Mouse (Mus musculus): ENCODE measurements around the gene Smarcc1.

DNA sequence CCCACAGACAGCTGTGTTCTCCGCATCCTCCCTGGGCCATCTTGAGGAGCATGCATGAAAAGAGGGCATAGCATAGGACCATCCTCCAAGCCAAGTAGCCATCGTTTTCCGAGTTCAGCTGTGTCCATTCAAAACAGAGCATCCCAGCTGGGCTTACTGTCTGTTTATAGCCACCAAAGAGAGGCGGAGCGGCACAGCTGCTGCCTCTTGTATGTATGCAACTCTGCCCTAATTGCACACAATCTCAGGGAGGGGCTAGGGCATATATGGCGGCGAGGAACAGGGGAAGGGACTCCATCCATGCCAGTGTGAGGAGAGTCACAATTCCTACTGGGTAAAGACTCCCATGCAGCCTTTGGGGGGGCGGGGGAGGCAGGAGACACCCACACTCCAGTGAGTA is 145.7 kb downstream of the Smarcc1 start:
- TF ChIP-seq CTCF (IDR thresholded peaks at IDR 0.05; ENCODE audit: low read depth) (no peak), EP300 (optimal IDR thresholded peaks at IDR 0.05) (no peak)
